Mouse (Mus musculus) intestine, postnatal 0 days (tissue): ENCODE measurements around the gene Vps25. TPM values are rescaled to one million over a fixed set of nuclear protein-coding genes. Genes with fewer than 3 reads are reported as not detected.

Experiments
- ATAC-seq: fragments of 200-750 bp; cut with Nextera tagmentation; 2 replicates; pipeline ENCODE4 v1.8.0; 2017; ENCODE audit warnings: mild to moderate bottlenecking, moderate TSS enrichment, moderate library complexity
- H3K27ac ChIP-seq: fragments of 300-500 bp; sonication (generic); 2 replicates; pipeline ENCODE4 v1.5.1; 2014; ENCODE audit warnings: mild to moderate bottlenecking, low read depth, low read length, moderate library complexity
- H3K27me3 ChIP-seq: fragments of 300-500 bp; sonication (generic); replicated peaks from 2 replicates; pipeline ENCODE4 v1.6.1; 2014; ENCODE audit warnings: low read length, mixed read lengths; ENCODE audit not compliant: control insufficient read depth, insufficient read depth
- H3K36me3 ChIP-seq: fragments of 300-500 bp; sonication (generic); 2 replicates; pipeline ENCODE4 v1.6.1; 2014; ENCODE audit warnings: mild to moderate bottlenecking, moderate library complexity; ENCODE audit not compliant: control insufficient read depth, insufficient read depth
- H3K4me1 ChIP-seq: fragments of 300-500 bp; sonication (generic); replicated peaks from 2 replicates; pipeline ENCODE4 v1.6.1; 2014; ENCODE audit warnings: antibody characterized with exemption, low read length, mixed read lengths; ENCODE audit not compliant: control insufficient read depth, insufficient read depth
- H3K4me2 ChIP-seq: fragments of 300-500 bp; sonication (generic); replicated peaks from 2 replicates; pipeline ENCODE4 v1.6.1; 2014; ENCODE audit warnings: low read depth, mild to moderate bottlenecking, moderate library complexity
- H3K4me3 ChIP-seq: fragments of 300-500 bp; sonication (generic); 2 replicates; pipeline ENCODE4 v1.5.1; 2014; ENCODE audit warnings: low read depth, low read length
- H3K9ac ChIP-seq: fragments of 300-500 bp; sonication (generic); 2 replicates; pipeline ENCODE4 v1.6.1; 2014; ENCODE audit warnings: mild to moderate bottlenecking, low read depth, low read length
- H3K9me3 ChIP-seq: fragments of 300-500 bp; sonication (generic); 2 replicates; pipeline ENCODE4 v1.6.1; 2016; ENCODE audit warnings: mixed run types; ENCODE audit not compliant: control insufficient read depth
- CTCF ChIP-seq: sonication (generic); IDR thresholded peaks from 2 replicates; pipeline ENCODE4 v1.5.1; 2016; ENCODE audit warnings: low read depth, mild to moderate bottlenecking, control low read depth, antibody characterized with exemption, moderate library complexity
- WGBS: fragments of 180-500 bp; shearing (Covaris S2); extraction: QIAGEN DNeasy Blood & Tissue Kit; methylation state at CpG from one replicate; pipeline ENCODE4 v1.1.7; 2014; 5-methylcytosine and 5-hydroxymethylcytosine counted together
- polyA plus RNA-seq: library from polyadenylated mRNA; unstranded; fragments of >200 nt; fragmentation: Nextera tagmentation; extraction: Ambion mirVana; gene quantifications from 2 replicates; pipeline ENCODE4 v1.2.1, GENCODE M21; 2015

Gene Vps25
- polyA plus RNA-seq, 1 experiment from 2014 or later, result 157 TPM

DNA sequence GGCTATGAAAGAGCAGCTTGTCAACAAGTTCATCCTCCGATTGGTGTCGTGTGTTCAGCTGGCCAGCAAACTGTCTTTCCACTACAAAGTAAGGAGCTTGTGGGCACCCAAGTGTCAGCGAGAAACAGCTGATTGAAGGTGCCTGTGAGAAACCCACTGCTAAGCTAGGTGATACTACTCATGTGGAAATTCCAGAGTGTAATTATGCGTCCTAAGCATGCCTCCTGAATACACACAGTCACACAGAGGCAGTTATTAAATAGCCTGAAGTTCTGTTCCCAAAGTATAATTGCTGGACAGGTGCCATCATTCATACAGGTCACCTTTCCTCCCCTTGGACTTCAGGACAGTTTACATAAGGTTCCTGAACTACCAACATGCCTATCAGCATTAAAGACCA is 30.3 kb downstream of the Vps25 start:
- Histone ChIP-seq H3K36me3 (peaks cover 18% of the 10 kb centered on the region), H3K9me3 (no peaks in the 10 kb centered on the region), H3K27me3 (no peaks in the 10 kb centered on the region), H3K27ac (no peak overlapping the region), H3K4me1 (no peaks in the 10 kb centered on the region), H3K4me3 (no peak overlapping the region), H3K9ac (no peak overlapping the region), H3K4me2 (no peak overlapping the region)
- no peak for TF ChIP-seq CTCF
- ATAC-seq, result no peak
- WGBS, result 65% methylated on average over 4 of the region's 4 CpGs

DNA sequence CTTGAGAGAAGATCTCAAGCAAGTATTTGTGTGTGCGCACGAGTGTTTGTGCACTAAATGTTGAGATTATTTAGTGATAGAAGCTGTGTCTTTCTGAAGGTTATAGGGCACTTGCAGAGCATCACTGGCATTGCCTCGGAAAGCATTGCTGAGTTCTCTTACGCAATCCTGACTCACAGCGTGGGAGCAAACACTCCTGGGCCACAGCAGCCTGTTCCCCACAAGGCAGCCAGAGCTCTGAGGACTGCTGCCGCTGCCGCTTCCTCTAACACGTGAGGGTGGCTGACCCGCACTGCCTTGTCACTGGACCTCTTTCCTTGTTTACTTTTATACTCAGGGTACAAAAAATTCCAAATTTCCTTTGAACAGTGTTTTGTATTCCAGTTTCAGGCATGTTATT is 33.8 kb downstream of the Vps25 start:
- 69% methylated on average over 9 of the region's 9 CpGs for WGBS
- Histone ChIP-seq H3K27ac (no peak overlapping the region), H3K4me1 (no peaks in the 10 kb centered on the region), H3K9me3 (no peaks in the 10 kb centered on the region), H3K4me2 (no peak overlapping the region), H3K27me3 (no peaks in the 10 kb centered on the region), H3K9ac (no peak overlapping the region), H3K4me3 (no peak overlapping the region), H3K36me3 (peaks cover 53% of the 10 kb centered on the region)
- TF ChIP-seq CTCF, result no peak
- ATAC-seq, result no peak

DNA sequence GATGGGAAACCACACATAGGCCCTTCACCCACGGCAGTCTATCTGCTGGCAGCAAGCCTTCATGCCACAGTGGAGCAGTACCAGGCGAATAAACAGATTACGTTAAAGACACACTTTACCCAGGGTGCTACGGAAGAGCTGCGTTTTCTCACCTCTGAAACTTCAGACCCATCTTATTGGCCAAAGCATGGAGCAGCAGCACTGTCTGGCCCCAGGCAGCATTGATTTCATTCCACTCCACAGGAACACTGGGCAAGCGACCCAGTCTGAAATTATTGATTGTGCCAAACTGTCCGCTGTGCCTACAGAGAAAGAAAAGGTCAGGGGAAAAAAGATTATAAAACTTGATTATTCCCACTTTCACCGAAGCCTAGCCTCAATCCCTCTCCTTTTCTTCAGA is 37.7 kb downstream of the Vps25 start:
- no peak for ATAC-seq
- Histone ChIP-seq H3K27me3 (no peaks in the 10 kb centered on the region), H3K9me3 (no peaks in the 10 kb centered on the region), H3K36me3 (peaks cover 81% of the 10 kb centered on the region), H3K27ac (no peak overlapping the region), H3K4me1 (no peaks in the 10 kb centered on the region), H3K9ac (no peak overlapping the region), H3K4me3 (no peak overlapping the region), H3K4me2 (no peak overlapping the region)
- 94% methylated on average over 8 of the region's 8 CpGs for WGBS
- TF ChIP-seq CTCF, result no peak

DNA sequence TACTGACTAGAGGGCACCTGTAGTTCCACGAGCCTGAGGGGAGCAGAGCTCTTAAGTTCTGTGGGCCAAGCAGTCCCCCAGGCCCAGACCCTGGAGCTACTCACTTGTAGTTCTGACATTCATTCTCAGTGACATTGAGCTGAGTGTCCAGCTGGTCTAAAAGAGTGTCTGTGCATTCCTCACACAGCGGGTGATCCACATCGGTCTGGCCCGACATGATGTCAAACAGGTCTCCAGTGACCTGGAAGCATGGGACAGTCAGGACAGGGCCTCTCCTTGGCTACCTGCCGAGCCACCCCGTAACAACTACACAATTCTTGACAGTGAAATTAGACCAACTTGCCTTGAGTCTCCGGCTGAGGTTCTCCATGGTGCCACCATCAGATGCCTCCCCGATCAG is 41.7 kb downstream of the Vps25 start:
- Histone ChIP-seq H3K36me3 (peaks cover 75% of the 10 kb centered on the region), H3K27me3 (no peaks in the 10 kb centered on the region), H3K4me2 (no peak overlapping the region), H3K9me3 (no peaks in the 10 kb centered on the region), H3K4me3 (no peak overlapping the region), H3K4me1 (no peaks in the 10 kb centered on the region), H3K27ac (no peak overlapping the region), H3K9ac (no peak overlapping the region)
- TF ChIP-seq CTCF, result no peak
- no peak for ATAC-seq
- 94% methylated on average over 8 of the region's 8 CpGs for WGBS

DNA sequence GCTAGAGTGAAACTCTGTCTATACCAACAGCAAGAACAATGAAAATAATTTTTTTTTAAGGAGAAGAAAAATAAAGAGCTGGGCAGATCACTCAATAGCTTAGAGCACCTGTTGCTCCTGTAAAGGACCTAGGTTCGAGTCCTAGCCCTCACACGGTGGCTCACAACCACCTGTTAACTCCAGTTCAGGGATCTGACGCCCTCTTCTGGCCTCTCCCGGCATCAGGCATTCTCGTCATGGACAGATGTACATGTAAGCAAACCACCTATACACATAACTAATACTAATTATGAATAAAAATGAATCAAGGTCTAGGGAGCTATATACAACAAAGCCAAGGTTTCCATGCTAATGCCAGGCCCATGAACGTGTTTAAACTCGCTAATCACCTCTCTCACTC is 47.4 kb downstream of the Vps25 start:
- Histone ChIP-seq H3K4me2 (peak overlapping the region; percentile 94), H3K27ac (no peak overlapping the region), H3K36me3 (peaks cover 22% of the 10 kb centered on the region), H3K9me3 (no peaks in the 10 kb centered on the region), H3K4me1 (0 out of 2 replicates have a peak, but pooled peaks cover 3% of the 10 kb centered on the region), H3K4me3 (peak overlapping the region; percentile 71), H3K9ac (peak overlapping the region; percentile 72), H3K27me3 (no peaks in the 10 kb centered on the region)
- no peak for ATAC-seq
- peak; percentile 47 for TF ChIP-seq CTCF
- 65% methylated on average over 7 of the region's 7 CpGs for WGBS

DNA sequence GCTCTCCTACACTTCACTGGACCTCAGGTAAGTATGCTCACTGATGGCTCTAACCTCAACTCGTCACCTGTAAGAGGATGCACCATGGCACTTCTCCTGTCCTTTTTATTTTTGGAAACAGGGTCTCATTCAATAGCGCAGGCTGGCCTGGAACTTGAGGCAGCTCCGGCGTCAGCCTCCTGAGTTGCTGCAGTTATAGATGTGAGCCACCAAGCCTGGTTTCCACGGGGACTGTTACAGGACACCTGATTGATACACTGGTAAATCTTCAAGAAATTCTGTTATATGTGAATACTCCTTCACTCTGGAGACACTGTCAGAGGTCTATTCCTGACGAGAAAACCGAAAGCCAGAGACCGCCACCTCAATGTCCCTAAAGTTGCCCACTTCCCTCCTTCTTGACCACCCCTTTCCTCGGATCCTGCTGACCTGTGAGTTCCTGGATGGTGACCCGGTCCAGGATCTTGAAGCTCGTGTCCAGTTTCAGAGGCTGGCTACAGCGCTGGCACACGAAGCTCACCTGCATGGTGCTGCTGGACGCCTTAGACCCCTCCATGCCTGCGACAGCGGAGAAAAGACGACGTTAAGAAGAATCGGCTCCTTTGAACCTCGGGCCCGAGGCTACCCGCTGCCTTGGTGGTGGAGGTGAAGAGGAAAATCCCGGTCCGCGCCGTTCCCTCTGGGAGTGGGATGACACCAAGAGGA is 47.9 kb downstream of the Vps25 start:
- no peaks in the 10 kb centered on the region for H3K9me3 ChIP-seq
- WGBS, result 11% methylated on average over 26 of the region's 26 CpGs
- H3K4me1 ChIP-seq, result 0 out of 2 replicates have a peak, but pooled peaks cover 3% of the 10 kb centered on the region
- H3K4me3 ChIP-seq, result peak overlapping the region; percentile 71
- H3K36me3 ChIP-seq, result peaks cover 17% of the 10 kb centered on the region
- H3K9ac ChIP-seq, result peak overlapping the region; percentile 72
- peak; percentile 12; the same call in 1 of the 2 replicates for ATAC-seq
- H3K27me3 ChIP-seq, result no peaks in the 10 kb centered on the region
- TF ChIP-seq CTCF, result no peak
- peak overlapping the region; percentile 94 for H3K4me2 ChIP-seq
- H3K27ac ChIP-seq, result peak overlapping the region; percentile 54
